Mouse (Mus musculus): ENCODE measurements at regions not wholly inside any gene's neighbourhood (a gene's known extent, or its start where the extent isn't known, plus 50 kb on each side); places are given as distances from the start of the nearest gene placed in this dataset.
A peak's percentile ranks its signal among the peaks of the same experiment; 100 is the strongest.

DNA sequence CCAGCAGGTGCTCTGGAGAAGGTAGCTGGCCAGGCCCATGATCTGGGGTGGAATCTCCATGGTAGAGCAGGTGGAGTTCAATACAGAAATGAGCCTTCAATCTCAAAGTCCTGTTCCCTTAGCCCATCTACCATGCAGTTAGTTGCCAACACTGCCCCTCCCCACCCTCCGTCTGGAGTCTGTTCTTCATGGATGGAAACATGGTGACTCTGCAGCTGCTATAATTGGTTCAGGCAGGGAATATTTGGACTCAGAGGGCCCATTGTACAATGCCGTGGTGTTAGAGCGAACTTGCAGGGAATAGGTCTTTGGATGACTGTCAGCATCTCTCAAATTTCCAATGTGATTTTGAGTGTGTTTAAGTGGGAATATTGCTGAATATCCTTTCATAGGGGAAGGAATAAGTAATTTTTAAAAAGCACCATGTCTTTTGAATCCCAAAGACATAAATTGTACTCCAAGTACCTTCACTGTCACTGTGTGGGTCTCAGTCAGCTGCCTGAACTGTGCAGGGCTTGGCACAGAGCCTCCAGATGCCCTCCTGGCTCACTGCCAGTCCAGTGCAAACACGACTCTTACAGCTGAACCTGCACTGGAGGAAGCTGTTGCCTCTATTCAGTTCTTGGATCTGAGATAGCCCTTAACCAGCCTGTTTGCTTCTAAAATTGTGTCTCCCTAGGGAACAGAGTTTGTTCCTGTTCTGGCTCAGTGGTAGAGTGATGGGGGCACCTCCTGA is 162.8 kb upstream of the Eef2kmt start:
- Histone ChIP-seq H3K4me1 (replicated peaks) (peaks cover 17% of the 10 kb centered on the region), H3K27ac (peak overlapping the region; percentile 77), H3K9me3 (replicated peaks) (no peaks in the 10 kb centered on the region), H3K27me3 (peaks cover 3% of the 10 kb centered on the region; the same call in 1 of the 2 replicates), H3K36me3 (no peaks in the 10 kb centered on the region), H3K9ac (no peak overlapping the region), H3K4me2 (no peak overlapping the region), H3K4me3 (no peak overlapping the region)
- ATAC-seq (replicated peaks; ENCODE audit: insufficient number of reproducible peaks, insufficient read depth, low FRiP score, low read depth) = peak; percentile 76
- 41% methylated on average over 4 of the region's 4 CpGs for WGBS

- H3K9ac ChIP-seq = no peak overlapping the region
- H3K4me3 ChIP-seq = no peak overlapping the region
- no peak overlapping the region for H3K27ac ChIP-seq
- 68% methylated on average over 4 of the region's 4 CpGs for WGBS
- H3K9me3 ChIP-seq (replicated peaks) = no peaks in the 10 kb centered on the region
- peaks cover 13% of the 10 kb centered on the region for H3K4me1 ChIP-seq (replicated peaks)
- no peak for ATAC-seq (replicated peaks; ENCODE audit: insufficient number of reproducible peaks, insufficient read depth, low FRiP score, low read depth)
- H3K27me3 ChIP-seq = peaks cover 5% of the 10 kb centered on the region; the same call in 1 of the 2 replicates
- no peak overlapping the region for H3K4me2 ChIP-seq
- no peaks in the 10 kb centered on the region for H3K36me3 ChIP-seq
Observed at GRCm38 (mm10) chr16:5415310-5415709, 159.5 kb upstream of the Eef2kmt start.

DNA sequence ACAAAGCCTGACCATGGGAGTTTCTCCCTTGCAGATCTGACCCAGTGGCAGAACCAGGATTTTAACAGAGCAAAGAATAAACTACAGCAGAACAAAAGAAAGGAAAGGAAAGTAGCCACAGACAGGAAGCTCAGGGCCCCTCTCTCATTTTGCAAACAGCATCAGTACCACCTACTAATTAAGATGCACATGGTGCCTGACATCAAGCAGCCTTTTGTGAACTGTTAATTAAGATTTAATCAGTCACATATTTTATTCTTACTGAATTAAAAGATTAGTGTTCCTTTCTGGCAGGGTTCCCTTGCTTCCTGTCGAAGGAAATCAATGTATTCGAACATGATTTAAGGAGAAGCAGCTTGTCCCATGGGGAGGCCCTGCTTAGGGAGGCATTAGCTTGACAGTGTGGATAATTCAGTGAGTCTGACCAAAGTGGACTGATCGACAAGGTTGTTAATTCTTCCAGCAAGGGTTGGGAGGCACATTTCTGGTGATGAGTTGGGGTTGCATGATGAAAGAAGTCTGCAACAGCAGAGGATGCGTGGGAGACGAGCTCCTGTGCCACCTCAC is 156.1 kb upstream of the Eef2kmt start:
- Histone ChIP-seq H3K9me3 (replicated peaks) (no peaks in the 10 kb centered on the region), H3K4me1 (replicated peaks) (no peaks in the 10 kb centered on the region), H3K36me3 (no peaks in the 10 kb centered on the region), H3K27me3 (peaks cover 5% of the 10 kb centered on the region; the same call in 1 of the 2 replicates), H3K9ac (no peak overlapping the region), H3K4me2 (no peak overlapping the region), H3K27ac (no peak overlapping the region), H3K4me3 (no peak overlapping the region)
- WGBS = 60% methylated on average over 5 of the region's 5 CpGs
- ATAC-seq (replicated peaks; ENCODE audit: insufficient number of reproducible peaks, insufficient read depth, low FRiP score, low read depth) = no peak

- H3K4me2 ChIP-seq = no peak overlapping the region
- no peak overlapping the region for H3K4me3 ChIP-seq
- H3K9ac ChIP-seq = no peak overlapping the region
- whole genome bisulfite sequencing = 7% methylated on average over 11 of the region's 11 CpGs
- no peaks in the 10 kb centered on the region for H3K27me3 ChIP-seq
- no peak overlapping the region for H3K27ac ChIP-seq
- H3K4me1 ChIP-seq (replicated peaks) = no peaks in the 10 kb centered on the region
- no peak for ATAC-seq (replicated peaks; ENCODE audit: insufficient number of reproducible peaks, insufficient read depth, low FRiP score, low read depth)
- H3K9me3 ChIP-seq (replicated peaks) = no peaks in the 10 kb centered on the region
- no peaks in the 10 kb centered on the region for H3K36me3 ChIP-seq
Observed at GRCm38 (mm10) chr16:5406711-5407110, 150.9 kb upstream of the Eef2kmt start.

- Histone ChIP-seq H3K9me3 (replicated peaks) (no peaks in the 10 kb centered on the region), H3K27me3 (no peaks in the 10 kb centered on the region), H3K4me3 (no peak overlapping the region), H3K27ac (no peak overlapping the region), H3K4me1 (replicated peaks) (no peaks in the 10 kb centered on the region), H3K4me2 (no peak overlapping the region), H3K9ac (no peak overlapping the region), H3K36me3 (no peaks in the 10 kb centered on the region)
- ATAC-seq (replicated peaks; ENCODE audit: insufficient number of reproducible peaks, insufficient read depth, low FRiP score, low read depth) = no peak
- WGBS = 62% methylated on average over 5 of the region's 5 CpGs
Observed at GRCm38 (mm10) chr16:5393336-5393735, 137.6 kb upstream of the Eef2kmt start.

GRCm38 (mm10) chr16:5382930-5383329 is 127.1 kb upstream of the Eef2kmt start:
- H3K4me3 ChIP-seq = no peak overlapping the region
- 47% methylated on average over 4 of the region's 4 CpGs for WGBS
- no peak overlapping the region for H3K27ac ChIP-seq

GRCm38 (mm10) chr16:5382228-5382884 is 126.6 kb upstream of the Eef2kmt start:
- WGBS = 15% methylated on average over 6 of the region's 6 CpGs
- Histone ChIP-seq H3K9me3 (replicated peaks) (no peaks in the 10 kb centered on the region), H3K4me1 (replicated peaks) (peaks cover 5% of the 10 kb centered on the region), H3K9ac (no peak overlapping the region), H3K36me3 (no peaks in the 10 kb centered on the region), H3K4me2 (no peak overlapping the region), H3K27me3 (no peaks in the 10 kb centered on the region), H3K27ac (no peak overlapping the region), H3K4me3 (no peak overlapping the region)
- ATAC-seq (replicated peaks; ENCODE audit: insufficient number of reproducible peaks, insufficient read depth, low FRiP score, low read depth) = no peak; the same call in 1 of the 2 replicates

More at GRCm38 (mm10) chr16:5382930-5383329, 127.1 kb upstream of the Eef2kmt start:
- Histone ChIP-seq H3K9me3 (replicated peaks) (no peaks in the 10 kb centered on the region), H3K4me2 (no peak overlapping the region), H3K9ac (no peak overlapping the region), H3K4me1 (replicated peaks) (peaks cover 5% of the 10 kb centered on the region), H3K36me3 (no peaks in the 10 kb centered on the region), H3K27me3 (no peaks in the 10 kb centered on the region)
- no peak for ATAC-seq (replicated peaks; ENCODE audit: insufficient number of reproducible peaks, insufficient read depth, low FRiP score, low read depth)

GRCm38 (mm10) chr16:5380626-5381025 is 124.8 kb upstream of the Eef2kmt start:
- no peak overlapping the region for H3K4me2 ChIP-seq
- H3K9ac ChIP-seq = no peak overlapping the region
- no peak overlapping the region for H3K27ac ChIP-seq
- no peak for ATAC-seq (replicated peaks; ENCODE audit: insufficient number of reproducible peaks, insufficient read depth, low FRiP score, low read depth)
- H3K36me3 ChIP-seq = no peaks in the 10 kb centered on the region
- WGBS = 65% methylated on average over 3 of the region's 3 CpGs
- peaks cover 5% of the 10 kb centered on the region for H3K4me1 ChIP-seq (replicated peaks)
- H3K4me3 ChIP-seq = no peak overlapping the region
- no peaks in the 10 kb centered on the region for H3K27me3 ChIP-seq
- H3K9me3 ChIP-seq (replicated peaks) = no peaks in the 10 kb centered on the region

DNA sequence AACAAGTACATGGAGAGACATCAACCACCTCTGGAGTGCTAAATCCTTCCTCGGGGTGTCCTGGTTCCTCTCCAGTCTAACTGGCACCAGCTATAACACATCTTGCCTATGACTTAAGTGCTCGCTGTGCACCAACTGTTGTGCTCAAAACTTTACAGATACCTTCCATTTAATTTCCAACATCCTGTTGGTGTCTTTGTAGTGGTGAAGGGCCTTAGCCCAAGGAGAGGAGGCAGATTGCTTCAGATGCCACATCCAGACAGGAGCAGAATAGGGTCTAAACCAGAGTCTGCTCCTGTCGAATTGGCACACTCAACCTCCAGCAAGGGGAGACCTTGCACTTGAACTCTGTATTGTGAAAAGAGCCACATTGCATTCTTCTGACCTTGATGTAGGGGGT is 121.2 kb upstream of the Eef2kmt start:
- no peaks in the 10 kb centered on the region for H3K4me1 ChIP-seq (replicated peaks)
- no peak overlapping the region for H3K9ac ChIP-seq
- WGBS = 88% methylated on average over 3 of the region's 3 CpGs
- no peaks in the 10 kb centered on the region for H3K36me3 ChIP-seq
- no peaks in the 10 kb centered on the region for H3K9me3 ChIP-seq (replicated peaks)
- no peak overlapping the region for H3K27ac ChIP-seq
- H3K4me3 ChIP-seq = no peak overlapping the region
- no peak for ATAC-seq (replicated peaks; ENCODE audit: insufficient number of reproducible peaks, insufficient read depth, low FRiP score, low read depth)
- no peak overlapping the region for H3K4me2 ChIP-seq
- H3K27me3 ChIP-seq = no peaks in the 10 kb centered on the region

DNA sequence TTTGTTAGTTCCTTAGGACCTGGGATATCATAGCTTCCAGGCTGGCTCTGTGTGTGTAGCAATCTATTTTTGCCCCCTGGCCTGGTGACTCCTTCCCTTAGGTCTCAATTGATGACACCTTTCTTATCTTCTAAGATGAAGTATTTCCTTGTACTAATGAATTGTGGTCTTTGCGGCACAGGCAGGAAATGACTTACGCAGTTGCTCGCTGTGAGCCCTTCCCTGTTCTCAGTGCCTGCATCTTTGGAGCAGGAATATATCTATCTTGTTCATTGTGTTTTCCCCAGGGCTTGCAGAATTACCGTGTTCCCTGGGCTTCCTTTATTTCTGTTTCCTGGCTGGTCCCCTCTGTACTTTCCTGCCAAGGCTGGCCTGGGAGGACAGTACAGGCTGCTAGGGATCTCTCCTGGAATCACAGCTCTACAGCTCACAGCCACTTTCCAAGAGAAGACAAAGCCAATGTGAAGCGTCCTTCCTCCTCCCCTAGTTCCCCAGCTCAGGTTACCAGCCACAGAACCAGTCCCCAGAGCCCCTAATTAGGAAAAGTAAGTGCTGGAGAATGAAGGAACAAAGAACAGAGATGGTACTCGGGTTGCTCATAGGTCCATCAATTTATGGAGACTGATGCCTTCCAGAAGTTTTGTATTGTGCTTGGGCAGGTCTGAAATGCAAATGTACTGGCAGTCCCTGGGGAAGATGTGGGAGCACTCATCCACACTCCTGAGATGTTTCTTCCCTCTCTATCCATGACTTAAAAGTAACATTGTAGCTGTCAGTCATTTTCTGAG is 119.2 kb upstream of the Eef2kmt start:
- H3K4me3 ChIP-seq = no peak overlapping the region
- H3K9me3 ChIP-seq (replicated peaks) = no peaks in the 10 kb centered on the region
- no peak overlapping the region for H3K9ac ChIP-seq
- no peak for ATAC-seq (replicated peaks; ENCODE audit: insufficient number of reproducible peaks, insufficient read depth, low FRiP score, low read depth)
- 39% methylated on average over 6 of the region's 6 CpGs for WGBS
- no peaks in the 10 kb centered on the region for H3K27me3 ChIP-seq
- no peak overlapping the region for H3K27ac ChIP-seq
- H3K36me3 ChIP-seq = no peaks in the 10 kb centered on the region
- H3K4me1 ChIP-seq (replicated peaks) = no peaks in the 10 kb centered on the region
- H3K4me2 ChIP-seq = no peak overlapping the region

- no peak overlapping the region for H3K27ac ChIP-seq
- no peak overlapping the region for H3K4me2 ChIP-seq
- no peak overlapping the region for H3K9ac ChIP-seq
- WGBS = 86% methylated on average over 4 of the region's 4 CpGs
- ATAC-seq (replicated peaks; ENCODE audit: insufficient number of reproducible peaks, insufficient read depth, low FRiP score, low read depth) = no peak
- no peaks in the 10 kb centered on the region for H3K27me3 ChIP-seq
- H3K4me3 ChIP-seq = no peak overlapping the region
- peaks cover 4% of the 10 kb centered on the region; the same call in 1 of the 2 replicates for H3K4me1 ChIP-seq (replicated peaks)
- no peaks in the 10 kb centered on the region for H3K36me3 ChIP-seq
- H3K9me3 ChIP-seq (replicated peaks) = no peaks in the 10 kb centered on the region
Observed at GRCm38 (mm10) chr16:5371175-5371893, 115.6 kb upstream of the Eef2kmt start.

All from heart, embryonic 15.5 days (tissue).